Mouse (Mus musculus): ENCODE measurements at regions not wholly inside any gene's neighbourhood (a gene's known extent, or its start where the extent isn't known, plus 50 kb on each side); places are given as distances from the start of the nearest gene placed in this dataset.

DNA sequence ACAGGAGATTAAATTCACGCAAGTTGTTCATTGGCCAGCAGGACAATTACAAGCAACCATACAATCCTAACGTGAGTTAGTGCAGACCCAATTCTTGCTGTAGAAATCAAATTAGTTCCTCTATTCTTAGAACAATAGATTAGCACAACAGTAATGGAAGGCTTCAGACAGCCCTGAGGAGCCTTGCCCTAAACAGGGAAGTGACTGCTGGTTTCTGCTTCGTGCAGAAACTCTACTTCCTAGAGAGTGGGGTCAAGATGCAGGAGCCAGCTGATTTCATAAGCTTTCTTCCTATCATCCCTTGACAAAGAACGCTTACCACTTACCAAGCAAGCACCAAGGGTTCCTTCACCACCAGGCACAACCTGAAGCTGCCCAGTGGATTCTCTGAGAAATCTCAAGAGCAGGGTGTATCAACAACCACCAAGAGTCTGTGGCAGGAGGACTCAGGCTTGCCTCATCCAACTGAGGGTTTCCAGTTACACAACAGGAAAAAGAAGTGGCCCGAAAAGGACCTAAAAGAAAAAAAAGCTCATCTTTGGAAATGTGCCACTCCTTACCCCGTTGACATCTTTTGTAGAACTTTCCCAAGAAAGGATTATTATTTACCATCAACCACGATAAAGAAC lies 154.6 kb downstream of the Kctd12 start:
- Histone ChIP-seq H3K27ac (replicated peaks) (no peak overlapping the region), H3K36me3 (no peaks in the 10 kb centered on the region), H3K9ac (no peak overlapping the region), H3K4me3 (replicated peaks) (no peak overlapping the region), H3K4me1 (peaks cover 5% of the 10 kb centered on the region; the same call in 1 of the 2 replicates), H3K4me2 (replicated peaks) (no peak overlapping the region), H3K9me3 (replicated peaks) (no peaks in the 10 kb centered on the region), H3K27me3 (no peaks in the 10 kb centered on the region)
- no peak for ATAC-seq (ENCODE audit: insufficient number of reproducible peaks, low FRiP score, low TSS enrichment, low read depth)
- WGBS = 67% methylated on average over 7 of the region's 7 CpGs

DNA sequence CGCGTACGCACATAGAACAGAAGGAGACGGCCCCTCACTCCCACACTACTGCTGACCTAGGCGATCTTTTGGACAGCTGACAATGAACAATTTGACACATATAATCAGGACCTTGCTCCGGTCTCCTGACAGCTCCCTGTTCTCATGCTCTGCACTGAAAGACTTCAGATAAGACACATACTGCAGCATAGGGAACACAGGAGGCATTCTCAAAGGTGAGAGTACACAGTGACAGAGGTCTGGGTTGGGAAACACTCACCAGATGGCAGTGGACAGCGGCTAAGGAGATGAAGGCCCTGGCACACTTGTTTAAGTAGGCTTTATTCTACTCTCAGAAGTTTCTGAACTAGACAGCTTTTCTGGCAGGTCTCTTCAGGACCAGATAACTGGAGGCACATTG lies 156.9 kb downstream of the Kctd12 start:
- no peak overlapping the region for H3K27ac ChIP-seq (replicated peaks)
- H3K4me2 ChIP-seq (replicated peaks) = no peak overlapping the region
- no peaks in the 10 kb centered on the region for H3K36me3 ChIP-seq
- no peaks in the 10 kb centered on the region for H3K4me1 ChIP-seq
- no peak overlapping the region for H3K4me3 ChIP-seq (replicated peaks)
- no peak for ATAC-seq (ENCODE audit: insufficient number of reproducible peaks, low FRiP score, low TSS enrichment, low read depth)
- no peaks in the 10 kb centered on the region for H3K27me3 ChIP-seq
- H3K9ac ChIP-seq = no peak overlapping the region
- H3K9me3 ChIP-seq (replicated peaks) = no peaks in the 10 kb centered on the region
- 92% methylated on average over 7 of the region's 7 CpGs for WGBS

DNA sequence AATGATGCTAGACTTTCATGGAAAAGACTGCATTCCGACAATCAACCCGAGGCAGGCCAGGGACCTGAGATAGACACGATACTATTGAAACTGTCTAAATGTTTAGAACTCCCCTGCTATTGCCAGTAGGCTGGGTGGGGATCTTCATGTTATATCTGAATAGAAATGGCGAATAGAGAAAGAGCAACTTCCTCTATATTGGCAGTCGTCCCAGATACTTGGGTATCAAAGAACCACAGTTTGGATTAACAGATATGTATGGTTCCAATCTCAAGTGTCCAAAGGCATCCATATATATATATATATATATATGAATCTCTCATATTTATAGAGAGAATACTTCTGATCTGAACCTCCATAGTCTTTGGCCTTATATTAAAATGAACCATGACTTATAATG lies 161.8 kb downstream of the Kctd12 start:
- no peak overlapping the region for H3K27ac ChIP-seq (replicated peaks)
- 77% methylated on average over 5 of the region's 5 CpGs for WGBS
- H3K4me2 ChIP-seq (replicated peaks) = no peak overlapping the region
- H3K9ac ChIP-seq = no peak overlapping the region
- H3K4me3 ChIP-seq (replicated peaks) = no peak overlapping the region
- no peak for ATAC-seq (ENCODE audit: insufficient number of reproducible peaks, low FRiP score, low TSS enrichment, low read depth)
- no peaks in the 10 kb centered on the region for H3K4me1 ChIP-seq
- no peaks in the 10 kb centered on the region for H3K36me3 ChIP-seq
- H3K9me3 ChIP-seq (replicated peaks) = no peaks in the 10 kb centered on the region
- no peaks in the 10 kb centered on the region for H3K27me3 ChIP-seq

DNA sequence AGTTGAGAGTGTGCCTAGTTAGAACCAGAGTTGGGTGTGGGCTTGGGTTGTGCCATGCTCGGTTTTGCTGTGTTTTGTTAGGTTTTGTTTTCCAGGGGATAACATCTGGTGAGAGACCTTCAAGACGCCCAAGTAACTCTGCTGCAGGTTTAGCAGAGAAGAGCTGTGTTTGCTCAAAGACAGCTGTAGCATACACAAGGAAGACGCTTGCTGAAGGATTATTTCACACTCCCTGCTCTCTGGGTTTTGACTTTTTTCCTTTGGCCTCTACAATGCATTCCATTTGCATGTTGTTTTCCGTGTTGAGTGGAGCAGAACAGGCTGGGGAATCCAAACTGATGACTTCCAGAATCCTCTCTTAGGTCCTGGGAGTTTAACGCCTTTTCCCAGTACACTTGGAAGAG lies 170.8 kb downstream of the Kctd12 start:
- H3K27ac ChIP-seq (replicated peaks) = peak overlapping the region; percentile 83
- peaks cover 14% of the 10 kb centered on the region for H3K4me1 ChIP-seq
- no peaks in the 10 kb centered on the region for H3K27me3 ChIP-seq
- no peak overlapping the region for H3K4me3 ChIP-seq (replicated peaks)
- no peaks in the 10 kb centered on the region for H3K36me3 ChIP-seq
- ATAC-seq (ENCODE audit: insufficient number of reproducible peaks, low FRiP score, low TSS enrichment, low read depth) = peak; percentile 80; the same call in 1 of the 2 replicates
- no peaks in the 10 kb centered on the region for H3K9me3 ChIP-seq (replicated peaks)
- peak overlapping the region; percentile 18; the same call in 1 of the 2 replicates for H3K4me2 ChIP-seq (replicated peaks)
- H3K9ac ChIP-seq = no peak overlapping the region
- WGBS = 20% methylated on average over 5 of the region's 5 CpGs

DNA sequence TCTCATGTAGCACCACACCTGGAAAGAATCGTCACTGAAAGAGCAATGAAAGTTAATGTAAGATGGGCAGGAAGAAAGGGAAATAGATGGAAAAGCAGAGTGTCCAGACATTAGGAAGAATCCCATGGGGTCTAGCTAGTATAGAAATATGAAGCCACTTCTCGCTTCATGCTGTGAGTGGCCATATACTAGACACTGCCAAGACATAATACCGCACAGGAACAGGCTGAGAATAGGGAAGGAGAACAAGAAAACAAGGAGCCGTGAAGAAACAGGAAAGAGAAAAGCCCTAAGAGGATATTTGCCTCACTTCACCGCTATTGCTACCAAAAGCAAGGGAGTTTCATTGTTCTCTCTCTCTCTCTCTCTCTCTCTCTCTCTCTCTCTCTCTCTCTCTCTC lies 171.4 kb downstream of the Kctd12 start:
- Histone ChIP-seq H3K4me3 (replicated peaks) (no peak overlapping the region), H3K4me1 (peaks cover 20% of the 10 kb centered on the region), H3K27me3 (no peaks in the 10 kb centered on the region), H3K4me2 (replicated peaks) (no peak overlapping the region; the same call in 1 of the 2 replicates), H3K9me3 (replicated peaks) (no peaks in the 10 kb centered on the region), H3K9ac (no peak overlapping the region), H3K27ac (replicated peaks) (peak overlapping the region; percentile 83), H3K36me3 (no peaks in the 10 kb centered on the region)
- no peak for ATAC-seq (ENCODE audit: insufficient number of reproducible peaks, low FRiP score, low TSS enrichment, low read depth)
- 32% methylated on average over 5 of the region's 5 CpGs for WGBS

DNA sequence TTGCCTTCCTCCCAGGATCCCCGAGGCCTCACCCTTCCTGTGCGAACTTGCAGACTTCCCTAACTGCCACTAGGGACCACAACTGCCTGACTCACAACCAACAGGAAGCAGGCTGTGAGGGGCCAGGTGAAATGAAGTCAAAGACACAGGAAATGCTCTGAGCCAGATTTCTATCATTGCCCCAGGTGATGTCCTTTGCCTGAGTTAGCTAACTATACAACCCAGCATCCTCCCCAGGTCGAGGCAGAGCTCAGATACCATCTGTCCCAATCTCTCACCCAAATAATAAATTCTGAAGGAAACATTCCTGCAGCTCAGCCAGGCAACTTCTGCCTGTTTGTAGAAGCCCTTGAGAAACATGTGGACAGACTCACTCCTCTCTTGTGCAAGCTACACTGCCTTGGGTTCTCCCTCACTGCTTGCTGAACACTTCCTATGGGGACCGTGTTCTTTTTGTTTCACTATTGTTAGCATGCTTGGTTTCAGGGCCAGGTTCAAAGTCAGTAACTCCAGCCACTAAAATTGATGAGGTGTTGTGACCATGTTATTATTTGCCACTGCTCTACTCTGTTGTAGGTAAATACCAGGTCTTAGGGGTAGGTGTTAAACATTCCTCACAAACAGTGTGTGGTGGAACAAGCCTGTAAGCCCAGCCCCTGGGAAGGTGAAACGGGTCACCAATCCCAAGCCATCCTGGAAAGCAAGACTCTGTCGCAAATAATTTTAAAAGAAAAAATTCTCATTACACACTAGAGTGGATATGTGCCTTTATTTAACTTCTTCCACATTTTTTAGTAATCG lies 172.1 kb downstream of the Kctd12 start:
- 46% methylated on average over 7 of the region's 7 CpGs for WGBS
- H3K9ac ChIP-seq = no peak overlapping the region
- H3K4me1 ChIP-seq = peaks cover 25% of the 10 kb centered on the region
- H3K9me3 ChIP-seq (replicated peaks) = no peaks in the 10 kb centered on the region
- 0 out of 2 replicates have a peak overlapping the region, but pooled peaks have one; percentile 58 for H3K27ac ChIP-seq (replicated peaks)
- H3K4me3 ChIP-seq (replicated peaks) = no peak overlapping the region
- H3K36me3 ChIP-seq = no peaks in the 10 kb centered on the region
- no peaks in the 10 kb centered on the region for H3K27me3 ChIP-seq
- ATAC-seq (ENCODE audit: insufficient number of reproducible peaks, low FRiP score, low TSS enrichment, low read depth) = no peak
- no peak overlapping the region for H3K4me2 ChIP-seq (replicated peaks)

DNA sequence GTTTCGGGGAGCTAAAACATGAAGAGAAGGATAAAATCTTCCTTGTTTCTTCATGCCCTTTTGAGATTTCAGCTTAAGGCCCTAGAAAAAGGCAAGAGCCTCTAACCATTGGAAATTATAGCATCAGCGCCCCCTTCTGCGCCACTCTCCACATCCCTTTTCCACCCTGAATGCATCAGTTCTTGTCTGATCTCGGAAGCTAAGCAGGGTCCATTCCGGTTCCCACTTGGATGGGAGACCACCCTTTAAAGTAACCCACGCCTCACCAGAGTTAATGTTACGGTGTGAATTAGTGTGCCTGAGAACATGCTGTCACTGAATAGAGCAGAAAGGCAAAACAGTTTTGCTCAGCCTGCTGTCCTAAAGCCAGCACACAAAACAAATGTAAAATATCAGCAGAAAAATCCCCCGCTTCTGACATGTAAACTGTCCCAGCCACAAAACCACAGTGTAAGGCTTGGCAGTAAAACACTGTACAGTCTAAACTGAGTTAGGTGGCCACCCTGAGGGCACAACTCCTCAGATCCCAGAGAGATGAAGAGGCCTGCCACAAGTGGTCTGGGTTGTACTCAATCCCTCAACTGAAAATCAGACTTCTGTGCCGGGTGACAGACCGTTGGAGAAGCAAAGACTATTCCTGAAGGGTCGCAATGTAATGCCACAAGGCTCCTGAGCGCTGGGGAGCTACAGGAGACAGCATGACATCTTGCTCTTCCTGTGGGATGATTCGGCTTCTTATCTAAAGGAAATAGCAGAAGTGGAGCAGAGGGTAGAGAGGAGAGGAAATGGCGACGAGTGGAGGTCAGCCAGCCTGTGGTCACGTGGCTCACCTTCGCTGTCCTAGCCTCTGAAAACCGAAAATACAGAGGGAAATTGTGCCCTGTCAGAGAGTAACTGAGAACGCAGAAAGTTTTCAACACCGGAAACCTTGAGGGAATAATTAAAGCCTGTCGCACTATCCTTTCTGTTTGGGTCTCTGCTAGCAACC lies 176.2 kb downstream of the Kctd12 start:
- peak overlapping the region; percentile 15; the same call in 1 of the 2 replicates for H3K4me2 ChIP-seq (replicated peaks)

DNA sequence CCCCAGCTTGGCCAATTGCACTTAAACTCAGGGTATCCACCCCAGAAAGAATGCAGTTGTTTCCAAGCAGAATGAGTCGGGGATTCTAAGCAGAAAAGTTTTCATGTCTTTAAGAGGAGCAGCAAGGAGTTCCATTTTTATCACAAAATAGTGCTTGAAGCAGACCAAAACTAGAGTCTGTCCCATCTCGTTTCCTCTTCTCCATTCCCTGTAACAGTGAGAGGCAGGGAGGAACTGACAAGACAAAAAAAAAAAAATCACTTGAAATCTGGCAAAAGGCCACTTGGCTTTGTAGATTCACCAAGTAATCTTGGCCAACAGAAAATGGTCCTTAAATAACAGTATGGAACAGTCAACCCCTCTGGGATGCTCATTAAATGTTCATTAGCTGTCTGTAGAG lies 186.8 kb downstream of the Kctd12 start:
- Histone ChIP-seq H3K9ac (no peak overlapping the region), H3K9me3 (replicated peaks) (no peaks in the 10 kb centered on the region), H3K4me3 (replicated peaks) (no peak overlapping the region), H3K27me3 (no peaks in the 10 kb centered on the region), H3K36me3 (no peaks in the 10 kb centered on the region), H3K4me1 (no peaks in the 10 kb centered on the region), H3K27ac (replicated peaks) (no peak overlapping the region), H3K4me2 (replicated peaks) (no peak overlapping the region)
- no peak for ATAC-seq (ENCODE audit: insufficient number of reproducible peaks, low FRiP score, low TSS enrichment, low read depth)
- WGBS = 74% methylated on average over 2 of the region's 2 CpGs

More for the DNA sequence above, 176.2 kb downstream of the Kctd12 start:
- Histone ChIP-seq H3K4me1 (peaks cover 19% of the 10 kb centered on the region), H3K36me3 (no peaks in the 10 kb centered on the region), H3K27ac (replicated peaks) (peak overlapping the region; percentile 55; the same call in 1 of the 2 replicates), H3K9me3 (replicated peaks) (no peaks in the 10 kb centered on the region), H3K9ac (no peak overlapping the region), H3K27me3 (no peaks in the 10 kb centered on the region), H3K4me3 (replicated peaks) (no peak overlapping the region)
- 36% methylated on average over 21 of the region's 21 CpGs for WGBS
- ATAC-seq (ENCODE audit: insufficient number of reproducible peaks, low FRiP score, low TSS enrichment, low read depth) = peak; percentile 77

DNA sequence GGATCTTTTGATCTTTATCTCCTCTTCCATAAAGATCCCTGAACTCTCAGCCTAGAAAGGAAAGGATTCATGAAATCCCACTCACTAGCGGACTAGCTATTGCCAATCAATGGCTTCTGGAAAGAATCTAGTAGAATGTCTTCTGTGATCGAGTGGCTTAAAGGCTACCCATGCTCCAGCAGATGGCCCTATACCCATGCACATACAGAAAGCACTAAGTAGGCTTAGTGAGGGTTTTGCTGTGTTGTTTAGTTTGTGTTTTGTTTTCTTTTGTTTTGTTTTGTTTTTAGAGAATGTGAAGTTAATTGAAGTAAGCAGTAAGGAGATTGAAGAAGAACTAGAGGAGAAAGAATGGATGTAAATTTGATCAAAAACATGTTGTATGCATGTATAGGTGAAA lies 187.5 kb downstream of the Kctd12 start:
- 87% methylated on average over 2 of the region's 2 CpGs for WGBS
- H3K4me2 ChIP-seq (replicated peaks) = no peak overlapping the region
- no peak for ATAC-seq (ENCODE audit: insufficient number of reproducible peaks, low FRiP score, low TSS enrichment, low read depth)
- H3K9me3 ChIP-seq (replicated peaks) = no peaks in the 10 kb centered on the region
- H3K36me3 ChIP-seq = no peaks in the 10 kb centered on the region
- H3K4me1 ChIP-seq = no peaks in the 10 kb centered on the region
- H3K4me3 ChIP-seq (replicated peaks) = no peak overlapping the region
- no peaks in the 10 kb centered on the region for H3K27me3 ChIP-seq
- H3K9ac ChIP-seq = no peak overlapping the region
- no peak overlapping the region for H3K27ac ChIP-seq (replicated peaks)

DNA sequence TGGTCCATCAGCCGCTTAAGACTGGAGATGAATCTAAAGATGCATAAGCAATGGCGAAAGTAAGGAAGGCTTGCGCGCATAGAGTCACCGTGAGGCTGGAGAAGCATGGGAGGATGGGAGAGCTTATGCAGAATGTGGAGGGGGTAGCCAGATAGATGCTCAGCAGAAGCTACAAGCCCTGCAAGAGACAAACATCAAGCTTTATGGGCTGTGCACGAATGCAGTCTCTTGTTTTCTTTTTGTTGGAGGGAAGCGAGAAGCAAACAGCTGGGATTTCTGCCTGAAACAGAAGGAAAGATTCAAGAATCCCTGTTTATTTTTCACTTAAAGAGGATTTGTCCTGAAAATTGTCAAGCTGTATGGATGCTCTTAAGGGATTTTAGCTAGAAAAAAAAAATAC lies 188.7 kb downstream of the Kctd12 start:
- Histone ChIP-seq H3K4me1 (no peaks in the 10 kb centered on the region), H3K4me2 (replicated peaks) (no peak overlapping the region), H3K9me3 (replicated peaks) (no peaks in the 10 kb centered on the region), H3K36me3 (no peaks in the 10 kb centered on the region), H3K4me3 (replicated peaks) (no peak overlapping the region), H3K9ac (no peak overlapping the region), H3K27me3 (no peaks in the 10 kb centered on the region), H3K27ac (replicated peaks) (no peak overlapping the region)
- ATAC-seq (ENCODE audit: insufficient number of reproducible peaks, low FRiP score, low TSS enrichment, low read depth) = no peak
- WGBS = 79% methylated on average over 7 of the region's 7 CpGs

DNA sequence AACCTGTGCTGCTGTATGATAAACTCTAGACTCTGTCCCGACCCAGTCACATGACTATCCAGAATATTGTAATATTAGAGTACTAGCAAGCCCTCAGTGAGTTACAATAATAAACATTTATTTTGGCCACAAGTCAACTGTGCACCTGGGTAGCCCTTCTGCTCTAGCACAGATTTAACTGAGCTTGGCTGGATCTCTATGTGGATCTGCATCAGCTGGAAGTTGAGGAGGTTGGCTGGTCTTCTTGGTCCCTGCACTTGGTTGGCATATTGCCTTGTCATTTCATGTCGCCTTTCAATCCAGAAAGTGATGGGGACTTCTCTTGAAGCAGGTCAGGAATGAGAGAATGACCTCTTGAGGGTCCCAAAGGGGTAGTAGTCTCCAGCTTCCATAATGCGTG lies 191.5 kb downstream of the Kctd12 start:
- WGBS = 86% methylated on average over 3 of the region's 3 CpGs
- H3K4me1 ChIP-seq = no peaks in the 10 kb centered on the region

More for the DNA sequence above, 191.5 kb downstream of the Kctd12 start:
- Histone ChIP-seq H3K27me3 (no peaks in the 10 kb centered on the region), H3K4me3 (replicated peaks) (no peak overlapping the region), H3K4me2 (replicated peaks) (no peak overlapping the region), H3K36me3 (no peaks in the 10 kb centered on the region), H3K9ac (no peak overlapping the region), H3K27ac (replicated peaks) (no peak overlapping the region), H3K9me3 (replicated peaks) (no peaks in the 10 kb centered on the region)
- no peak for ATAC-seq (ENCODE audit: insufficient number of reproducible peaks, low FRiP score, low TSS enrichment, low read depth)
